Mouse (Mus musculus): ENCODE measurements around the gene Hdac2. TPM values are rescaled to one million over a fixed set of nuclear protein-coding genes. Genes with fewer than 3 reads are reported as not detected.
A peak's percentile ranks its signal among the peaks of the same experiment; 100 is the strongest.

The Hdac2 gene
- polyA plus RNA-seq, 1 experiment = 395 TPM

GRCm38 (mm10) chr10:37047661-37048098 is 73.3 kb downstream of the Hdac2 start:
- Histone ChIP-seq H3K4me3 (ENCODE audit: insufficient read depth, low read depth, low read length) (no peak overlapping the region), H3K27ac (ENCODE audit: insufficient read depth, low read depth, low read length) (peak overlapping the region; percentile 45), H3K4me1 (ENCODE audit: control insufficient read depth, insufficient read depth, low read length) (peaks cover 3% of the 10 kb centered on the region)
- 35% methylated on average over 8 of the region's 8 CpGs for WGBS
- no peak for TF ChIP-seq CTCF (IDR thresholded peaks at IDR 0.05; ENCODE audit: insufficient read depth, low read depth, low read length)
- no peak for TF ChIP-seq POLR2A (IDR thresholded peaks at IDR 0.05; ENCODE audit: insufficient read depth, low read depth, low read length)

Other genes with a start within 250 kb of the Hdac2 start
- 113 TPM in 1 of 2 replicates, not detected in the other for gene Marcks, start 164.4 kb downstream of the Hdac2 start, polyA plus RNA-seq (2012; ENCODE audit: insufficient read depth, insufficient read length, low replicate concordance, missing spikeins)

Measured in olfactory bulb, adult 2 months (tissue).